Mouse (Mus musculus) kidney, embryonic 16.5 days (tissue): ENCODE results near the gene Cmtr1. TPM values are rescaled to one million over a fixed set of nuclear protein-coding genes. Genes with fewer than 3 reads are reported as not detected.

Experiments
- ATAC-seq: fragments of 200-750 bp; cut with Nextera tagmentation; 2 replicates; pipeline ENCODE4 v1.8.0; 2017; ENCODE audit warnings: moderate TSS enrichment; ENCODE audit not compliant: low FRiP score, low TSS enrichment
- H3K27ac ChIP-seq: fragments of 300-500 bp; sonication (generic); 2 replicates; pipeline ENCODE4 v1.5.1; 2014; ENCODE audit warnings: low read length
- H3K27me3 ChIP-seq: fragments of 300-500 bp; sonication (generic); 2 replicates; pipeline ENCODE4 v1.6.1; 2014; ENCODE audit warnings: low read length, control low read depth, mixed read lengths; ENCODE audit not compliant: insufficient read depth
- H3K36me3 ChIP-seq: fragments of 300-500 bp; sonication (generic); 2 replicates; pipeline ENCODE4 v1.6.1; 2014; ENCODE audit warnings: low read length, control low read depth, mixed read lengths; ENCODE audit not compliant: insufficient read depth
- H3K4me1 ChIP-seq: fragments of 300-500 bp; sonication (generic); 2 replicates; pipeline ENCODE4 v1.6.1; 2014; ENCODE audit warnings: low read length, control low read depth, mixed read lengths; ENCODE audit not compliant: insufficient read depth
- H3K4me2 ChIP-seq: fragments of 300-500 bp; sonication (generic); replicated peaks from 2 replicates; pipeline ENCODE4 v1.6.1; 2014; ENCODE audit warnings: low read depth, low read length
- H3K4me3 ChIP-seq: fragments of 300-500 bp; sonication (generic); 2 replicates; pipeline ENCODE4 v1.5.1; 2014; ENCODE audit warnings: mild to moderate bottlenecking, low read length
- H3K9ac ChIP-seq: fragments of 300-500 bp; sonication (generic); replicated peaks from 2 replicates; pipeline ENCODE4 v1.6.1; 2014; ENCODE audit warnings: low read length
- H3K9me3 ChIP-seq: fragments of 300-500 bp; sonication (generic); 2 replicates; pipeline ENCODE4 v1.6.1; 2016; ENCODE audit warnings: low read length, control low read depth
- WGBS: fragments of 180-500 bp; shearing (Covaris S2); extraction: QIAGEN DNeasy Blood & Tissue Kit; methylation state at CpG from one replicate; pipeline ENCODE4 v1.1.7; 2014; 5-methylcytosine and 5-hydroxymethylcytosine counted together
- polyA plus RNA-seq: library from polyadenylated mRNA; unstranded; fragments of >200 nt; fragmentation: Nextera tagmentation; extraction: Ambion mirVana; gene quantifications from 2 replicates; pipeline ENCODE4 v1.2.1, GENCODE M21; 2015

Cmtr1 gene
- polyA plus RNA-seq, 1 experiment from 2014 or later: 116 TPM

GRCm38 (mm10) chr17:29680921-29681320 lies 20.5 kb downstream of the Cmtr1 start:
- Histone ChIP-seq H3K4me2 (no peak overlapping the region), H3K4me3 (no peak overlapping the region), H3K9me3 (no peaks in the 10 kb centered on the region), H3K27me3 (no peaks in the 10 kb centered on the region), H3K9ac (no peak overlapping the region), H3K36me3 (peaks cover 56% of the 10 kb centered on the region), H3K27ac (peak overlapping the region; percentile 59), H3K4me1 (0 out of 2 replicates have a peak, but pooled peaks cover 5% of the 10 kb centered on the region)
- WGBS: 88% methylated on average over 2 of the region's 2 CpGs
- ATAC-seq: no peak

GRCm38 (mm10) chr17:29681669-29682068 lies 21.3 kb downstream of the Cmtr1 start:
- H3K36me3 ChIP-seq: peaks cover 51% of the 10 kb centered on the region
- 96% methylated on average over 9 of the region's 9 CpGs for WGBS
- no peak overlapping the region for H3K27ac ChIP-seq
- no peak overlapping the region for H3K4me3 ChIP-seq
- no peak overlapping the region for H3K4me2 ChIP-seq
- H3K27me3 ChIP-seq: no peaks in the 10 kb centered on the region
- no peak for ATAC-seq
- H3K9ac ChIP-seq: no peak overlapping the region
- no peaks in the 10 kb centered on the region for H3K9me3 ChIP-seq
- H3K4me1 ChIP-seq: 0 out of 2 replicates have a peak, but pooled peaks cover 5% of the 10 kb centered on the region

- WGBS: 91% methylated on average over 7 of the region's 7 CpGs
- no peak overlapping the region for H3K4me3 ChIP-seq
- no peak overlapping the region for H3K27ac ChIP-seq
- H3K9ac ChIP-seq: no peak overlapping the region
- no peak overlapping the region for H3K4me2 ChIP-seq
- no peaks in the 10 kb centered on the region for H3K9me3 ChIP-seq
- peaks cover 47% of the 10 kb centered on the region; the same call in 1 of the 2 replicates for H3K36me3 ChIP-seq
- ATAC-seq: no peak
- H3K4me1 ChIP-seq: 0 out of 2 replicates have a peak, but pooled peaks cover 5% of the 10 kb centered on the region
- H3K27me3 ChIP-seq: no peaks in the 10 kb centered on the region
Observed at GRCm38 (mm10) chr17:29682261-29682660, 21.9 kb downstream of the Cmtr1 start.

- Histone ChIP-seq H3K27me3 (no peaks in the 10 kb centered on the region), H3K27ac (no peak overlapping the region), H3K4me1 (0 out of 2 replicates have a peak, but pooled peaks cover 5% of the 10 kb centered on the region), H3K9me3 (no peaks in the 10 kb centered on the region), H3K4me3 (no peak overlapping the region), H3K4me2 (no peak overlapping the region), H3K9ac (no peak overlapping the region), H3K36me3 (peaks cover 47% of the 10 kb centered on the region; the same call in 1 of the 2 replicates)
- 48% methylated on average over 2 of the region's 2 CpGs for WGBS
- no peak for ATAC-seq
Observed at GRCm38 (mm10) chr17:29683127-29683526, 22.7 kb downstream of the Cmtr1 start.

GRCm38 (mm10) chr17:29684275-29684674 lies 23.9 kb downstream of the Cmtr1 start:
- Histone ChIP-seq H3K27me3 (no peaks in the 10 kb centered on the region), H3K9ac (no peak overlapping the region), H3K4me1 (0 out of 2 replicates have a peak, but pooled peaks cover 5% of the 10 kb centered on the region), H3K27ac (no peak overlapping the region), H3K4me2 (no peak overlapping the region), H3K36me3 (peaks cover 48% of the 10 kb centered on the region; the same call in 1 of the 2 replicates), H3K9me3 (no peaks in the 10 kb centered on the region), H3K4me3 (no peak overlapping the region)
- WGBS: 92% methylated on average over 4 of the region's 4 CpGs
- no peak for ATAC-seq

GRCm38 (mm10) chr17:29686771-29687170 lies 26.4 kb downstream of the Cmtr1 start:
- no peak overlapping the region for H3K9ac ChIP-seq
- peaks cover 59% of the 10 kb centered on the region for H3K36me3 ChIP-seq
- no peak overlapping the region for H3K4me2 ChIP-seq
- no peak overlapping the region for H3K27ac ChIP-seq
- 94% methylated on average over 5 of the region's 5 CpGs for WGBS
- ATAC-seq: no peak
- no peak overlapping the region for H3K4me3 ChIP-seq
- H3K9me3 ChIP-seq: no peaks in the 10 kb centered on the region
- H3K27me3 ChIP-seq: no peaks in the 10 kb centered on the region
- no peaks in the 10 kb centered on the region for H3K4me1 ChIP-seq

GRCm38 (mm10) chr17:29687373-29687772 lies 27.0 kb downstream of the Cmtr1 start:
- no peak for ATAC-seq
- H3K9ac ChIP-seq: no peak overlapping the region
- no peak overlapping the region for H3K4me2 ChIP-seq
- no peaks in the 10 kb centered on the region for H3K9me3 ChIP-seq
- H3K27me3 ChIP-seq: no peaks in the 10 kb centered on the region
- 68% methylated on average over 6 of the region's 6 CpGs for WGBS
- peaks cover 55% of the 10 kb centered on the region for H3K36me3 ChIP-seq
- H3K4me1 ChIP-seq: no peaks in the 10 kb centered on the region
- H3K27ac ChIP-seq: no peak overlapping the region
- H3K4me3 ChIP-seq: no peak overlapping the region

- 92% methylated on average over 10 of the region's 10 CpGs for WGBS
- no peak overlapping the region for H3K4me3 ChIP-seq
- no peaks in the 10 kb centered on the region for H3K9me3 ChIP-seq
- no peak overlapping the region for H3K27ac ChIP-seq
- no peak for ATAC-seq
- H3K4me1 ChIP-seq: no peaks in the 10 kb centered on the region
- no peak overlapping the region for H3K9ac ChIP-seq
- H3K36me3 ChIP-seq: peaks cover 53% of the 10 kb centered on the region
- H3K27me3 ChIP-seq: no peaks in the 10 kb centered on the region
- H3K4me2 ChIP-seq: no peak overlapping the region
Observed at GRCm38 (mm10) chr17:29688610-29689009, 28.2 kb downstream of the Cmtr1 start.

- WGBS: 48% methylated on average over 6 of the region's 6 CpGs
- ATAC-seq: no peak
- no peak overlapping the region for H3K9ac ChIP-seq
- H3K4me2 ChIP-seq: no peak overlapping the region
- H3K9me3 ChIP-seq: no peaks in the 10 kb centered on the region
- H3K36me3 ChIP-seq: peaks cover 58% of the 10 kb centered on the region
- H3K4me1 ChIP-seq: no peaks in the 10 kb centered on the region
- H3K27ac ChIP-seq: no peak overlapping the region
- no peaks in the 10 kb centered on the region for H3K27me3 ChIP-seq
- no peak overlapping the region for H3K4me3 ChIP-seq
Observed at GRCm38 (mm10) chr17:29690257-29690656, 29.9 kb downstream of the Cmtr1 start.

GRCm38 (mm10) chr17:29692827-29693226 lies 32.4 kb downstream of the Cmtr1 start:
- Histone ChIP-seq H3K27me3 (no peaks in the 10 kb centered on the region), H3K36me3 (peaks cover 66% of the 10 kb centered on the region), H3K4me1 (no peaks in the 10 kb centered on the region), H3K4me3 (no peak overlapping the region), H3K9me3 (no peaks in the 10 kb centered on the region), H3K27ac (no peak overlapping the region), H3K9ac (no peak overlapping the region), H3K4me2 (no peak overlapping the region)
- no peak for ATAC-seq
- 80% methylated on average over 2 of the region's 2 CpGs for WGBS
